Mouse (Mus musculus): ENCODE measurements at regions not wholly inside any gene's neighbourhood (a gene's known extent, or its start where the extent isn't known, plus 50 kb on each side); places are given as distances from the start of the nearest gene placed in this dataset.

DNA sequence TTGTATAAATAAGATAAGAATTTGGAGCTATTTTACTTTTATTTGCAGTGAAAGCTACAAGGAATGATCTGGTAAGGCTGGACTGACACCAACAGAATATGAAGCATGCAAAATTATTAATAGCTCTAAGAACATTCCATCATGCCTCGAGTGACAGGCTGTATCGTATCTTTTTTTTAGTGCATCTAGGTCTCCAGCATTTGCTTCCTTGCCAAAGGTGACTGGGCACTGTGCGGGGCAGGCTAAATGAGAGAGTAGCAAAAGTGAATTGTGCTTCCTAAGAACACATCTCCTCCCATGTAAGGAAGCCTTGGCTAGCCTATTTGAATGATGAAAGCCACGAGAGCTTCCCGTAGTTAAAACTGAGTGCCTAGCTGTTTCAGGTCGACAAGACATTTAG, 261.5 kb upstream of the Ndst3 start:
- no peak for DNase-seq

DNA sequence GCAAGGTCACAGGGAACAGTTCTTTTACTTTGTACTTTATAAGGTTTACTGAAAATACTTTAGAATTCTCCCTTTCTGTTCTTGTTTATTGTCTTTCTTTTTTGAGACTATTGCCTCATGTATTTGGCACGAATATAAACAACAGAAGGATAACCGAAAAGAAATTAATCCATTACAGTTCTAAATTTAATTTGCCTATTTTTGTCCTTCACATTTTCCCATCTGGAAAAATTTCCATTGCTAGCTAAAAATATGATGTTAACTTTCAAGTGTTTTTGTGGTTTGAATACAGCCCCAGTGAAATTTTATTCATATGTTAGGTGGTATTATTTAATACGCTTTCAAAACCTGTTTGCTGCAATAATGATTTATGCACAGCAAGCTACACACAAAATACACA, 276.7 kb upstream of the Ndst3 start:
- no peak for DNase-seq

DNA sequence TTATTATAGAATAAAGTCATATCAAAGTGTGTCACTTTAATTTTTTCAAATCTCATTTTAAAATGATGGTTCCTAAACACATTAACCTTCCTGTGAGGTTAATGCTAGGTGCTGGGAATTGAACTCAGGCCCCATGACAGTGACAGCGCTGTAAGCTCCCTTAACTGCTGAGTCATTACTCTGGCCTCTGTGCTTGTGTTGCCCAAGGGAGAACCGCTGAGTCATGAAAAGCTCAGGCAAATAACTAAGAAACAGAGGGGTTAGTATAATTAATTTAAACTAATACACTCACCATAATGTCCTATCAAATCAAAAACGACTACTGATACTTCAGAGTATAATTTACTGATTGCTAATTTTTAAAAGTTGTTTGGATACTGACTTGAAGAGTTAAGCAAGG, 281.7 kb upstream of the Ndst3 start:
- DNase-seq, result no peak

DNA sequence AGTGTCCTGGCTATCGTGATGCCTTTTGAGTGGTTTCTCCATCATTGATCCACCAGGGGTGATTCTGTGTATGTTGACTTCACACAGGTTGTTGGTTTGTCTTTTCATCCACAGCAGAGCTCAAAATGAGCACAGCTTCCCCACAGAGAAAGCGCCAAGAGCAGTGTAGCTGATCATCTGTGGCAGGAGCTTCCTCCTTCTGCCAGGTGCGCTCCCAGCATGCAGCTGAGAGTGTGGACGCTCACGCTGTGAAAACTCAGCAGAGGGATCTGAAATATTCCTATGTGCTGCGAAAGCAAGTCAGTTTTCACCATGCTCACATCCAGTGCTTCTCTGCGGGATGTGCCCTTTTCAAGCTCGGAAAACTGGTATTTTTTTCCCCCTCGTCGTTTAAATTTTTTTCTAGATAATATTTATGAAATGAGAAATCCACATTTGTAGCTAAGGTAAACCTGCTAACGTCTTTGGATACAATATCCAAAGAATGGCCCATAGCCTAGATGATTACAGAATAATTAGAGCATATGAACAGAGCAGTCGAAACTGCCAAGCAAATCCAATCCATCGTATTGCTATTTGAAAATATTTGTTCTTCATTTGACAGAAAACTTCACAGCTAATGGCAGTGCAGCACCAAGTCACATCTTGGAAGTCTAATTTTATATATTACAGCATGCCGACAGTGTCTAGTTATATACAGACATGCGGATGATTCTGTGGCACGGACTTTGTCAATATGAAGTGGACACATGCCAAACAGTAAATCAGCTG, 283.3 kb upstream of the Ndst3 start:
- DNase-seq, result no peak

DNA sequence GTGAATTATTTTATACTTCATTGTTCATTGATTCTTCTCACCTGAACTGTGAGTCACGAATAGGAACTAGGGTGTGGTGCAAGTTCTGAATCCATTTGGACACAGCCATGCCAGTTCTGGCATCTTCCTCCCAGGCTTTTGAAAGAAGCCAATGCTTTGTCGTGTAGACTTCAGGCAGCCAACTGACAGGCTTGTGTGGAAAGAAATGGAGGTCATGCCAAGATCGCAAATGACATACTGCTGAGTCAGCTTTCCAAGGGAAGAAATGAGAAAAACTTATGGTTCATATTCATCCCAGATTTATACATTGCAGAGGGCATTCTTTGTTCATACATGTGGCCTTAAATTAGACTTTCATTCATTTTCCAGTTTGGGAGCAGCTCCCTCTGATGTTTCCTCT, 285.8 kb upstream of the Ndst3 start:
- no peak for DNase-seq

DNA sequence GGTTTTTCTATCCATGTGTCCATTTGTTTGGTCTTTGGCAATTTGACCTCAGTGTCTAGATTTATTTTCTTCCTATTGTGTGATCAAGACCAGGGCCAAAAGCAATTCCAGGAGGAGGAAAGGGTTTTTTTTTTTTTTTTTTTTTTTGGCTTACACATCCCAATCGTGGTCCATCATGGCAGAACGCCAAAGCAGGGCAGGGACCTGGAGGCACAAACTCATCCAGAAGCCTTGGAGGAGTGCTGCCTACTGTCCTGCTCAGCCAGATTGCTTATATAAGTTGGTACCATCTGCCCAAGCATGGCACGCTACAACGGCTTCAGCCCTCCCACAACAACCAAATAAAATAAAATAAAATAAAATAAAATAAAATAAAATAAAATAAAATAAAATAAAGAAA, 286.5 kb upstream of the Ndst3 start:
- DNase-seq, result no peak

DNA sequence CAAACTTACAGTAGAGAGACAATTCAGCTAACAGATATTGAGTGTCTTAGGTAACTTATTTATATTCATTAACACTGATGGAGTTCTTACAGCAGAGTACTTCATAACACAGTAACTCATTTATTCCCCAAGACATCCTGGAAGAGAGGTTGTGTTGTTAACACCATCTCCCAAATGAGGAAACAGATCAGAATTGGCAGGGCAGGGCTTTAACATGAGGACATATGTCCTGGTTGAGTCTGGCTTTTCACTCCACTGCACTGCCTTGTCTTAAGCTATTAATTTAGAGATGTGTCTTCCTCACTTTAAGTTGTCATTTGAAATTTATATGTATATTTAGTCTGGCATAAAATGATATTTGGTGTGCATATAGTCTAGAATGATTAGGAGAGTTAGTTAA, 292.4 kb upstream of the Ndst3 start:
- DNase-seq, result no peak

DNA sequence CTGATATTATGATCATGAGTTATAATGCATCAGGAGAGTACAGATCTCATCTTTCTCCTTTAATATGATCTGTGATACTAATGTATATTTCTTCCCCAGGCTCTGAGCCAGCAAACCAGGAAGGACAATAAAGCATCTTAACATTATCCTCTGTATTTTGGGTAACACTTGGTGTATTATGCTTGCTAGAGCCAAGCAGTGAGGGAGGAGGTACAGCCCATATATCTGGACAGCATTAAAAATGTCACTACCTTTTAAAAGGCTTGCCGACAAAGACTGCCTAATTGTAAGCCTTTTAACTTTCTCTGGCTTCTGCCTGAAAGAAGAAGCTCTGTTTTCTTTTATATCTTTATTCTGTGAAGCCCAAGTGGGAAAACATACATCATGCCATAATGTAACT, 292.9 kb upstream of the Ndst3 start:
- DNase-seq, result no peak

DNA sequence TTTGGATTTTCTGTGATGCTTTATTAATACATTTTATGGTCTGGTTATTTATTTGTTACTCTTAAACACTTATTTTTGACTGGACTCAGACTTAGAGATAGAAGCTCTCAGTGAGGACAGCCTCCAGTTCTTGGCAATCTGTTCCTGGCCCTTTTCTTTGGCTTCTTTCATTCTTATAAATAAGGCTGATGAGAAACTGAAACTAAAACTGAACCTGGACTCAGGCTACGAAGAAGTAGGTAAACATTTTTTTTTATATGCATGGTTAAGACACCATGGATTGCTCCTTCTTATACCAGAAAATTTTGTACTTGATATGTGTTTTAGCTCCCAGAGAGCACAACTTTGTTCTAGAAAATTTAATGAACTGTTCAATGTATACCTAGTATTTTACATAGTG, 293.4 kb upstream of the Ndst3 start:
- DNase-seq, result no peak

DNA sequence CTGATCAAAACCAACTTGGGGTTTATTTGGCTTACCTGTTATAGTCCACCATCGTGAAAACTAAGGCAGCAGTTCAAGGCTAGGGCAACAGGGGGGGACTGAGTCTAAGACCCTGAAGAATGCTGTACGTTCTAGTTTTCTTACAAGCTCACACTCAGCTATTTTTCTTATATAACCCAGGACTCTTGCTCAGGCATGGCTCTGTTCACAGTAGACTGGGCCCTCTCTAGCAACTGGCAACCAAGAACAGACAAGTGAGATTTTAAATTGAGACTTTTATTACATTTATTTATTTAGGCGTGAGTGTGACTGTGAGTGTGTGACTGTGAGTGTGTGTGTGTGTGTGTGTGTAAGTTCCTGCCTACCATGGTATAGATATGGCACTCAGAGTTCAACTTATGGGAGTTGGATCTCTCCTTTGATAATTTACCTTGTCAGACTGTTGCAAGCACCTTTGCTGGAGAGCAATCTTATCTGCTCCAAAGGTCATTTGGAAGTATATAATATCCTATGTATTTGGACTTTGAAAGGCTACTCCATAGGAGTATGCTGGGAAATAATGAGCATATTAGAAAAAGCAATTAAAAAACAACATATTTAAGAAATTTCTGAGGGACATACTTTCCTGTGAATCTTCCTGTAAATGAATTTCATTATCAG, 309.4 kb upstream of the Ndst3 start:
- no peak for DNase-seq

DNA sequence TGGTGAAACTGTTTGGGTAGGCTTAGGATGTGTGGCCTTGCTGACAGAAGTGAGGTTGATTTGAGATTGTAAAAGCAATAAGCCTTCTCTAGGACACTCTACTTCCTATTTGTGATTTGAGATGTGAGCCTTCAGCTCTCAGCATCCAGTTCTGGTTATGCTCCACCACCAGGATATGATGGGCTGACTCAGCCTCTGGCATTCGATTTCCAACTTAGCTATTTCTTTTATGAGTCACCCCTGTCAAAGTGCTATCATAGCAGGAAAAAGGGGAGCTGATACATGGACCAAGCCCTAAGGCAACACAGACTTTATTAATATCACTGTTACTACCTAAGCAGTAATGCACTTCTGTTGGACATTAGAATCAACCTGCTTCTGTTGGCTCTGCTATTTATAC, 310.2 kb upstream of the Ndst3 start:
- no peak for DNase-seq

DNA sequence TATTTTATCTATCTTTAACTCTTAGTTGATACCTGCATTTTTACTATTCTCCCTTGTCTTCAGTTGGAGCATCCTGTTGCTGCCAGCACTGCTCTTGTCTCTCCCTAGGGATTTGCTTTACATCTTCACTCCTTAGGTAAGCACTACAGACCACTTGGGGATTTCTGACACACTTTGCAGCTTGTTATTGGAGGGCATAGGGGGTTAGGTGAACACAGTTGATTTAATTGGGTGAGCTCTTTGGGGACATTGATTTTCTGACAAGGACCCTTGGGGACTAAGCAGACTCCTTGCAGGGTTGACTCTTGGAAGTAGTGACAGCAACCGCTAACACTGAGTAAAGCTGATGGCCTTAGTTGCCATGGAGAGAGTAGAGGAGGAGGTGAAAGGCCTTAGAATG, 309.0 kb upstream of the Tram1l1 start:
- no peak for DNase-seq

DNA sequence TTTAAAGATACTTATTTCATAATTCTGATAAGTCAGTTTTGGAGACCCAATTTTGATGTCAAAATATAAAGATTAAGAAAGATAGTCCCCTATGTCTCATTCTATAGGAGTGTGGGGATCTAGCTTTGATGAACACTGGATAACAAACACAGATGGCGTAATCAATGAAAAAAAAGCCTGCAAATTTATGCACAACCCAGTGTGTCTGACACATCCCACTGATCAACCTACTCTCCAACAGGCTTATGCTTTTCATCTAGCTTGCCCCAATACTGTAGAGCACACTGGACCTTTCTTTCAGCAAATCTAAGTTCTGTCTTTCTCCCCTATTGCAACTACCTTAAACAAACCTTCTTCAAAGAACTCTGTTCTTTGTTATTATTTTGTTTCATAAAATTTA, 302.0 kb upstream of the Tram1l1 start:
- DNase-seq, result no peak

DNA sequence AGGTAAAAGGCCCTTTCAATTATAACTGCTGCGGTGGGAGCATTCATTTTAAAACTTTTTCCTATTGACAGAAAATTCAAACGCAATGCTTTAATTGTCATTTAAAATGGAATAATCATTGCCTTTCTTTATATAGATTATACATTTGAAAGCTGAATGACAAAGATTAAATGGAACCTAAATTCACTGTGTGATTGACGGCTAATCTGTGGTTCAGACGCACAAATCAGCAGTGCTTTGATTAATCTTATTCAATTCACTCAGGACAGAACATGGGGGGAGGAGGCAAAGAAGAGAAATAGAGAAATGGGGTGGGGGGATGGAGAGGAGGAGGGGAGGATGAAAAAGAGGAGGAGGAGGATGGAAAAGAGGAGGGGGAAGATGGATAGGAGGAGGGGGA, 294.5 kb upstream of the Tram1l1 start:
- DNase-seq, result no peak

DNA sequence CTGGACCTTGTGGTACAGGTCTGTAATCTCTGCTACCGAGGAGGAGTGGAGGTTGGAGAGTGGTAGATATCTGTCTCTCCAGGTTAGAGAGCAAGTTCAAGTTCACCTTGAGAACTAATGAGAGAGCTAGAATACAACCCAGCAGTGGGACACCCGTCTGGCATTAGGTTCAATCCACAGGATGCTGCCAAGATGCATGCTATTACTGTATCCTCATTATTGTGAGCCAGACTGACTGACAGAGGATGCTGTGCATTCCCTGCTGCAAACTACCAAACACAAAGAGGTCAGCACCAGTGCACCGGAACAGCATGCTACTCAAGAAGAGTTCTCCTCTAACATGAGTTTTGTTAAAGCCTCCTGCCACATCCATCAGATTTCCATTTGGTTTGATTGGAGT, 253.6 kb upstream of the Tram1l1 start:
- no peak for DNase-seq

DNA sequence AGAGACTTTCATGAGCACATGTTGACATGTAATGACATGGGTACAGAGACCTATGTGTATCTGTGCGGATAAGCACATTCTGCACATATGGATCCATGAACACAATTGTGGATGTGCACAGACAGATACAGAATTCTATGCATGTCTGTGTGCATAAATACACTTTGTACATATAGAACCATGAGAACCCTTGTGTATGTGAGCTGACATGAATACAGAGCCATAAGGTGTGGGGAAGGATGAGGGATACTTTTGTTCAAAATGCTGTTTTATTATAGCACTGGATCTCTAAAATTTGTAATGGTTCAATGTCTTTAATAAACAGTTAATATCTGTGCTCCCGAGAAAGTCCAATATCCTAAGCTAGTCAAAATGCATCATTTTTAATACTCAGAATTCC, 253.1 kb upstream of the Tram1l1 start:
- no peak for DNase-seq

DNA sequence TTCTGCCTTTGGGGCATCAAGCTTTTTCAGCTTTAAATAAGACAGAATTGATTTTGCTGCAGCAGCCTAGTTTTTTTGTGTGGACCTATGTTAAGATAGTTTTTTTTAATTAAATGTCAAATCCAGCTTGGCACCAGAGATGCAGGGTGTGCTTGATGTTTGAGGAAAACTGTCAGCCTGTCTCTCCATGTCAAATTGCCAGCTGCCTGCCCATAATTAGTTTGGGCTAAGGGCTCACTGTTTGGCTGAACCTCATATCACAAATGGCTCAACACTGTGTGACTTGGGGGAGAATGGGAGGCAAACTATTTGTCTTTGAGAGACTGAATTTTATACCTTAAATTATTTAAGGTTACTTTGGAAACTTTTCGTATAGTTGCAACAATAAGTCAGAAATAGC, 252.7 kb upstream of the Tram1l1 start:
- DNase-seq, result no peak

DNA sequence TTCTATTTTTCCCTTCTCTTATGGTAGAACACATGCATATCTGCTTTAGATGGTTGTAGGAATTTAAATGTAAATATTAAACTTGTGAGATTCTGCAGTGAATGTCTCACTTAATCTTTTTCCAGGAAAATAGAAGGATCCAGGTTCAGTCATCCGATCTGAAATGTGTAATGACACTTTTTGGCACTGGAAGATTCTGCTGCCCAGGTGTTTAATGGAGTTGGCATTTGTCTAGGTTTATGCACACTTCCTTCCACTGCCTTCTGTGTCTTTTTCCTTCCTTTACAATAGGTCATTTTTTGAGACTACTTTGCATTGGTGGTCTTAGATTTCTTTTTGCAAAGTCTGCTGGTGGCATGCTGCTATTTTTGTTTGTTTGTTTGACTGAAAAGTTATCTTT, 251.5 kb upstream of the Tram1l1 start:
- DNase-seq, result no peak

DNA sequence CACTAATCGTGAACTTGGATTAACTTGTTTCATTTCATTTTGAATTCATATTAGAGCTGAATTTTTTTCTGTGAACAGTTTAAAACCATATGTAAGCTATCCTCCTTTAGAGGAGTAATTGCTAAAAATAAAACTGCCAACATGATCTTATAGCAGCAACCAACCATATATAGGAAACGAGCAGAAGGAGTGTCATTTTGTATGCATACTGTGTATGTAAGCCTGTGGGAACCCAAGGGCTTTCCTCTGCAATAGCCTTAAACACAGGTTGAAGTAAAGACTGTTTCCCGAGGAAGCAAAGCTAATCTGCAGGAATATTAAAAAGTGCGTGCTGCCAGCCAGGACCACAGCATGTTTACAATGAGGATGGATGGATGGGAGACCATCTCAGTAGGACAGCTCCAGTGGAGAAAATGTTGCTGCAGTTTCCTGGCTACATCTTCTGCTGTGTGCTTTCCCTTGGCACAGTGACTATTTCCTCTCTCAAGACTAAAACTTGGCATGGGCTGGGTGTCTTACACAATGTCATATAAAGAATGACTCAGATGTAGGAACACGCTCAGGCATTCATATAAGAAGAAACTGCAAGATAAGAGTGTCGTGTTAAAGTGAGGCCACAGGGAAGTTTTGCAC, 244.6 kb upstream of the Tram1l1 start:
- DNase-seq, result peak; percentile 15

DNA sequence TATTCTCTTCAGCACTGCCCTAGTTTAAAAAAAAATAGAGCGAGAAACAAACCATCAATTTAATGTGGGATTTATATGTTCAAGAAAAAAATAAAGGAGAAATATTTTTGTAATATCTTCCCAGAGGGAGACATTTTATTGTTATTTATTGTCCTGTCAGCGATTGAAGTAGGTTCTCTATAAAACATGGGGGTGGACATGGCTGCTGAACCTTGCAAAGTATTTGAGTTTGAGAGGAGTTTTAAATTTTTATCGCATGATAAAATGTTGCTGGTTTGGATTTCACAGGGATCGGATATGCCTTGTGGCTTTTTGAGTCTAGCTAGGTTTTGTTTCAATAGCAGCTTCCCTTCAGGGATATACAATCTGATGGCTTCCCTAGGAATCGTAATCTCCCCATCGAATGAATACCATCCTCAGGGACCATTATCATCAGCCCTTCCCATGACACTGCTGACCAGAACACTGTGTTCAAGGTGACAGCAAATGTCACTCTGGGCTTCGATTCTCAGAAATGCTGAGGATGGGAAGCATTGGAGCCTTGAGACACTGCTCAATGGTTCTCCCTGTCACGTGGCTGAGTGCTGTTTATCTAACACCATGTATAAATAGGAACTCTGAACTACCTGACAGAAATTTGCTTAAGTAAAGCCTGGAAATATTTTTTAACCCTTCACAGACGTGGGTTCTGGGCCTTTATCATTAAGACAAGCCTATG, 228.1 kb upstream of the Tram1l1 start:
- no peak for DNase-seq

DNA sequence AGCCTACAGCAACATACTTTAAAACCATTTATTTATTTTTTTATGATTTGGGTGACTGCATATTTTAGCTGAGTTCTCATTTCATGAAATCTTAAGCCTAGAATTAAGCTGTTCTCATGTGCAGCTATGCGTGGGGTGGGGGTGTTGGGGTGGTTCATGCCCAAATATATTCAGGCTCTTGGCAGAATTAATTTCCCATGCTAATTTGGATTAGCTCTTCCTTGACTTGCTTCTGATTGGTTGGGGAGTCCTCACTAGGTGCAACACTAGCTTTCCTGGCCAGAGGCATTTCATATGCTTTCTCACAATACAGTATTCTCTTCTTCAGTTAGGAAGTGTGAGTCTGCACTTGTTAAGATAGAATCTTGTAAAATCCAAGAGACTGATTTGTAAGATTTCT, 206.7 kb upstream of the Tram1l1 start:
- no peak for DNase-seq

DNA sequence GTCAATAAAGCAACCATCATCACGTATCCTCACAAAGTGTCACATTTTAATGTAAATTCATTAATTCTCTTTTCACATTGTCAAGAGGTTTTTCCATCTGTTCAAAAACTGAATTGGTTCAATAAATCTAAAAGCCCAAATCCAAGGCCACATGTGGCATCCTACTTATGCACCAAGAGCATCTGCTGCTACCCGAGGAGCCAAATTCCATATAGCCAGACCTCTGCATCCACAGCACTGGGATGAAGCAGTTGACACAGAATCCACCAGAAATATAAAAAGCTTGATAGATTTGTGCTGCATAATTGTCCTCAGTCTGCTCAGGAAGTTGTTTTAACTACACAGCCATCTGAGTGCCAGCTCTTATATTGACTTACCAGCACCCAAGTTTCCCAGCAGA, 164.4 kb upstream of the Tram1l1 start:
- no peak for DNase-seq

DNA sequence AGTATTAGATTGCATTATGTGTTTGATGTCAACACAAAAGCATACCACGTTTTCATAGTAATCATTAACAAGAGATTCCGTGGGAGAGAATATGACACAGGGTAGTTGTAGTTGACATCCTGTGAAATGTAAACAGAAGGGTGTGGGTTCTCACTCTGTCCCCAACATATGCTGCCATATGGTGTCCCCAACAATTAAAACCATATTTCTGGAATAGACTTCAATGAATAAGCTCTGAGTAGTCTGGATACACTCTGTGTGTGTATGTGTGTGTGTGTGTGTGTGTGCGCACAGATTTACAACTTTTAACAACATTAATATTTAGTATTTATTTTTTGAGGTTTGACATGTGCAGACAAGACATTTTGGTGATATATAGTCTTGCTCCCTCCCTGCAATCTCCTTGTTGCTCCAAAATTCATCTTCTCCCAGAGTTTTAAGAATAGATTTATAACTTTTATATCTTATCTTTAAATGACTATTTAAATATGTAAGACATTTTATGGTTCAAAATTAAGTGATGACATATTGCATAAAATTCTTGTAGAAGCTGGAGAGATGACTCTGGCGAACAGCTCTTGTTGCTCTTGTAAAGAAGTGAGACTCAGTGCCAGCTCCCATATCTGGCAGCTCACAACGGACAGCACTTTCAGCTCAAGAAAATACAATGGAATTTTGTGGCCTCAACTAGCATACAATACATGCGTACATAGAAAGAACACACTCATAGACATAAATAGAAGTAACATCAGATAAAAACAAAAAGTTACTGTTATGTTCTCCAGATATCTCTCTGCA, 162.6 kb upstream of the Tram1l1 start:
- DNase-seq, result no peak

Data from lung, postnatal 10 days (tissue).